In genomic region chr5:58825970-58826369, GRCm38 (mm10) we compare ENCODE assay signal across 13 mouse cellular contexts.
DNase-seq lines count a peak whose midpoint lies in the region; ATAC-seq and TF ChIP-seq lines count a peak whose summit lies in the region.
"Had no signal": no experiment of that assay in that cellular context is flagged by ENCODE, and none has a peak within 500 bp of the region (broad histone marks: within the 10 kb centered on the region; RNA-seq: fewer than 3 reads in every experiment).

No protein-coding gene starts in this region.

- H3K9me3 ChIP-seq in hindbrain, embryonic 14.5 days (ENCODE audit: control insufficient read depth, low read length): no peaks in the 10 kb centered on the region
- H3K9me3 ChIP-seq in hindbrain, embryonic 12.5 days (replicated peaks): no peaks in the 10 kb centered on the region
- no peaks in the 10 kb centered on the region for H3K9me3 ChIP-seq in midbrain, postnatal 0 days (ENCODE audit: low read length)
- H3K9me3 ChIP-seq in midbrain, embryonic 15.5 days: no peaks in the 10 kb centered on the region
- H3K9me3 ChIP-seq: embryonic facial prominence, embryonic 15.5 days; kidney, embryonic 15.5 days had no signal

- WGBS in hindbrain, embryonic 14.5 days: 51% methylated on average over 3 of the region's 3 CpGs
- WGBS in hindbrain, embryonic 12.5 days: 55% methylated on average over 3 of the region's 3 CpGs
- WGBS in midbrain, postnatal 0 days: 52% methylated on average over 3 of the region's 3 CpGs
- WGBS in midbrain, embryonic 15.5 days: 50% methylated on average over 3 of the region's 3 CpGs

- no peak overlapping the region for H3K27ac ChIP-seq in hindbrain, embryonic 14.5 days
- no peak overlapping the region for H3K27ac ChIP-seq in hindbrain, embryonic 12.5 days
- H3K27ac ChIP-seq in midbrain, postnatal 0 days (ENCODE audit: low read depth, low read length): no peak overlapping the region
- no peak overlapping the region for H3K27ac ChIP-seq in midbrain, embryonic 15.5 days
- H3K27ac ChIP-seq: embryonic facial prominence, embryonic 15.5 days; kidney, embryonic 15.5 days; macrophage had no signal

- peak; percentile 51 for DNase-seq in hindbrain, embryonic 14.5 days (ENCODE audit: low spot score)
- DNase-seq in midbrain, postnatal 0 days (ENCODE audit: low spot score): peak; percentile 32
- DNase-seq in brain, embryonic 14.5 days (ENCODE audit: low read depth): peak; percentile 62
- DNase-seq in urinary bladder, postnatal 10 days (ENCODE audit: low spot score): no peak
- no peak for DNase-seq in right cerebral cortex, postnatal 36 days (ENCODE audit: low spot score in 2 of 2)
- DNase-seq: adrenal gland, adult 2 months; cerebellum, adult 11-12 months had no signal

- H3K36me3 ChIP-seq in hindbrain, embryonic 14.5 days (replicated peaks; ENCODE audit: control insufficient read depth, insufficient read depth): no peaks in the 10 kb centered on the region
- H3K36me3 ChIP-seq in hindbrain, embryonic 12.5 days: no peaks in the 10 kb centered on the region
- H3K36me3 ChIP-seq in midbrain, postnatal 0 days (ENCODE audit: insufficient read depth, low read length): no peaks in the 10 kb centered on the region
- no peaks in the 10 kb centered on the region for H3K36me3 ChIP-seq in midbrain, embryonic 15.5 days (replicated peaks)
- H3K36me3 ChIP-seq: embryonic facial prominence, embryonic 15.5 days; kidney, embryonic 15.5 days had no signal

- no peak overlapping the region for H3K9ac ChIP-seq in hindbrain, embryonic 14.5 days
- H3K9ac ChIP-seq in hindbrain, embryonic 12.5 days: no peak overlapping the region
- no peak overlapping the region for H3K9ac ChIP-seq in midbrain, postnatal 0 days (replicated peaks; ENCODE audit: low read length, poor library complexity, severe bottlenecking)
- H3K9ac ChIP-seq in midbrain, embryonic 15.5 days: no peak overlapping the region
- H3K9ac ChIP-seq: embryonic facial prominence, embryonic 15.5 days; kidney, embryonic 15.5 days had no signal

- TF ChIP-seq CTCF in midbrain, postnatal 0 days (IDR thresholded peaks at IDR 0.05): peak; percentile 58
- TF ChIP-seq CTCF in brain, embryonic 14.5 days (IDR thresholded peaks at IDR 0.05; ENCODE audit: borderline replicate concordance, extremely low read depth, insufficient read depth, insufficient read length): 0 out of 2 replicates have a peak, but pooled peaks have one; percentile 10

- no peaks in the 10 kb centered on the region for H3K27me3 ChIP-seq in hindbrain, embryonic 14.5 days (ENCODE audit: control insufficient read depth, insufficient read depth, low read length)
- no peaks in the 10 kb centered on the region for H3K27me3 ChIP-seq in hindbrain, embryonic 12.5 days
- H3K27me3 ChIP-seq in midbrain, postnatal 0 days (ENCODE audit: insufficient read depth, low read length): no peaks in the 10 kb centered on the region
- no peaks in the 10 kb centered on the region for H3K27me3 ChIP-seq in midbrain, embryonic 15.5 days (replicated peaks)
- H3K27me3 ChIP-seq: embryonic facial prominence, embryonic 15.5 days; kidney, embryonic 15.5 days had no signal

- no peak for ATAC-seq in hindbrain, embryonic 14.5 days (ENCODE audit: low FRiP score)
- ATAC-seq in hindbrain, embryonic 12.5 days (ENCODE audit: low FRiP score): no peak
- ATAC-seq in midbrain, postnatal 0 days (ENCODE audit: low FRiP score): no peak
- no peak for ATAC-seq in midbrain, embryonic 15.5 days (replicated peaks)
- ATAC-seq in inflammation-experienced regulatory T-cells, adult 6 months: no peak

- H3K4me1 ChIP-seq in hindbrain, embryonic 14.5 days (replicated peaks; ENCODE audit: control insufficient read depth, insufficient read depth, low read length): no peaks in the 10 kb centered on the region
- H3K4me1 ChIP-seq in hindbrain, embryonic 12.5 days: no peaks in the 10 kb centered on the region
- H3K4me1 ChIP-seq in midbrain, postnatal 0 days (ENCODE audit: insufficient read depth, low read length): no peaks in the 10 kb centered on the region
- no peaks in the 10 kb centered on the region for H3K4me1 ChIP-seq in midbrain, embryonic 15.5 days
- H3K4me1 ChIP-seq: embryonic facial prominence, embryonic 15.5 days; kidney, embryonic 15.5 days had no signal

- no peak for TF ChIP-seq POLR2A in brain, embryonic 14.5 days (IDR thresholded peaks at IDR 0.05; ENCODE audit: borderline replicate concordance, extremely low read depth, insufficient read depth, insufficient read length, poor library complexity, severe bottlenecking)

- no peak overlapping the region for H3K4me3 ChIP-seq in hindbrain, embryonic 14.5 days (replicated peaks; ENCODE audit: low read length)
- H3K4me3 ChIP-seq in hindbrain, embryonic 12.5 days: no peak overlapping the region
- no peak overlapping the region for H3K4me3 ChIP-seq in midbrain, postnatal 0 days (ENCODE audit: low read depth, low read length)
- no peak overlapping the region for H3K4me3 ChIP-seq in midbrain, embryonic 15.5 days
- H3K4me3 ChIP-seq: embryonic facial prominence, embryonic 15.5 days; kidney, embryonic 15.5 days had no signal

- H3K4me2 ChIP-seq in hindbrain, embryonic 14.5 days (replicated peaks): no peak overlapping the region
- no peak overlapping the region for H3K4me2 ChIP-seq in hindbrain, embryonic 12.5 days (replicated peaks)
- H3K4me2 ChIP-seq in midbrain, postnatal 0 days (ENCODE audit: low read depth, low read length, poor library complexity, severe bottlenecking): no peak overlapping the region
- no peak overlapping the region for H3K4me2 ChIP-seq in midbrain, embryonic 15.5 days
- H3K4me2 ChIP-seq: embryonic facial prominence, embryonic 15.5 days; kidney, embryonic 15.5 days had no signal

Comparison
In these comparisons a context has a peak if more than half of its experiments do, and no peak if none do; other contexts are left out.
1. DNase-seq: peak in hindbrain, embryonic 14.5 days (single experiment), midbrain, postnatal 0 days (single experiment) and brain, embryonic 14.5 days (single experiment); none in urinary bladder, postnatal 10 days (single experiment) and right cerebral cortex, postnatal 36 days (0 of 2).